Mouse (Mus musculus): ENCODE measurements around the gene AC109138.7. TPM values are rescaled to one million over a fixed set of nuclear protein-coding genes. Genes with fewer than 3 reads are reported as not detected.

Gene AC109138.7
- total and polyA plus RNA-seq, 3 experiments = not detected

GRCm38 (mm10) chr19:4222165-4222564 is 8.0 kb downstream of the AC109138.7 start:
- no peak for TF ChIP-seq CTCF (IDR thresholded peaks at IDR 0.05)
- no peak for TF ChIP-seq EP300 (IDR thresholded peaks at IDR 0.05; ENCODE audit: insufficient read depth, low read depth, low read length)
- no peak for TF ChIP-seq POLR2A (IDR thresholded peaks at IDR 0.05; ENCODE audit: insufficient read depth, low read depth, low read length)
- no peaks in the 10 kb centered on the region for H3K36me3 ChIP-seq (ENCODE audit: control insufficient read depth, insufficient read depth, low read length)
- intact Hi-C loops (cut with DNase I) = no loop called here
- H3K4me3 ChIP-seq = no peak overlapping the region
- DNase-seq = no peak
- H3K9ac ChIP-seq (ENCODE audit: low read depth, low read length) = no peak overlapping the region
- no peaks in the 10 kb centered on the region for H3K27me3 ChIP-seq (ENCODE audit: control insufficient read depth, insufficient read depth, low read length)
- peaks cover 5% of the 10 kb centered on the region; the same call in 1 of the 2 replicates for H3K4me1 ChIP-seq (ENCODE audit: control insufficient read depth, insufficient read depth, low read length)
- no peaks in the 10 kb centered on the region for H3K79me2 ChIP-seq (replicated peaks; ENCODE audit: control insufficient read depth, insufficient read depth, low read length)
- WGBS = 80% methylated on average over 11 of the region's 11 CpGs
- no peak overlapping the region for H3K27ac ChIP-seq

DNA sequence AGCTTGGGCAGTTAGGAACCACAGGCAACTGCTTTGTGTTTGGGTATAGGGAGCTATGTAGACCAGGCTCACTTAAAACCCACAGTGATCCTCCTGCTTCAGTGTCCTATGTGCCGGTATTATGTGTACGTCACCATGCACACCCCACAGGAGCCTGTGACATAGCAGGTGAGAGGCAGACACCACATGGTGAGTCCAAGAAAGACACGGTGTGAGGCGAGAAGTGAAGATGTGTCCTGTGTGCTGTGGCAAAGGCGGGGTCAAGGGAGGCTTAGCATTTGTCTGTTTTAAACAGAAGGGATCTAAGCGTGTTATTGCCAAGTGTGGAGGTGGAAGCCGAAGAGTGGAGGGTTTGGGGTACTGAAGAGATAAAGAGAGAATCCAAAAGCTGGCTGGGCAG is 12.6 kb downstream of the AC109138.7 start:
- intact Hi-C loops (cut with DNase I) = loop anchor here (5.0 kb wide), 3 partner anchors 99 to 209 kb away; partner anchors contain the start of gene Aip

GRCm38 (mm10) chr19:4227446-4227845 is 13.3 kb downstream of the AC109138.7 start:
- intact Hi-C loops (cut with DNase I) = loop anchor here (5.0 kb wide), 3 partner anchors 100 to 210 kb away; partner anchors contain the start of gene Aip
- H3K9ac ChIP-seq (ENCODE audit: low read depth, low read length) = no peak overlapping the region

More for the DNA sequence above, 12.6 kb downstream of the AC109138.7 start:
- H3K36me3 ChIP-seq (ENCODE audit: control insufficient read depth, insufficient read depth, low read length) = no peaks in the 10 kb centered on the region
- H3K4me3 ChIP-seq = no peak overlapping the region
- DNase-seq = peak in 1 of 2 experiments; percentile 8
- no peaks in the 10 kb centered on the region for H3K27me3 ChIP-seq (ENCODE audit: control insufficient read depth, insufficient read depth, low read length)
- 89% methylated on average over 7 of the region's 7 CpGs for WGBS
- no peak overlapping the region for H3K27ac ChIP-seq
- peaks cover 6% of the 10 kb centered on the region; the same call in 1 of the 2 replicates for H3K4me1 ChIP-seq (ENCODE audit: control insufficient read depth, insufficient read depth, low read length)
- no peak for TF ChIP-seq EP300 (IDR thresholded peaks at IDR 0.05; ENCODE audit: insufficient read depth, low read depth, low read length)
- no peak for TF ChIP-seq CTCF (IDR thresholded peaks at IDR 0.05)
- TF ChIP-seq POLR2A (IDR thresholded peaks at IDR 0.05; ENCODE audit: insufficient read depth, low read depth, low read length) = no peak
- H3K79me2 ChIP-seq (replicated peaks; ENCODE audit: control insufficient read depth, insufficient read depth, low read length) = no peaks in the 10 kb centered on the region
- no peak overlapping the region for H3K9ac ChIP-seq (ENCODE audit: low read depth, low read length)

GRCm38 (mm10) chr19:4227894-4228678 is 13.9 kb downstream of the AC109138.7 start:
- no peak; the same call in none of the 2 replicates for TF ChIP-seq CTCF (IDR thresholded peaks at IDR 0.05)
- TF ChIP-seq POLR2A (IDR thresholded peaks at IDR 0.05; ENCODE audit: insufficient read depth, low read depth, low read length) = no peak
- peak; percentile 94 for TF ChIP-seq EP300 (IDR thresholded peaks at IDR 0.05; ENCODE audit: insufficient read depth, low read depth, low read length)
- Histone ChIP-seq H3K27me3 (ENCODE audit: control insufficient read depth, insufficient read depth, low read length) (no peaks in the 10 kb centered on the region), H3K4me3 (no peak overlapping the region), H3K4me1 (ENCODE audit: control insufficient read depth, insufficient read depth, low read length) (peaks cover 10% of the 10 kb centered on the region), H3K9ac (ENCODE audit: low read depth, low read length) (no peak overlapping the region), H3K27ac (no peak overlapping the region), H3K36me3 (ENCODE audit: control insufficient read depth, insufficient read depth, low read length) (no peaks in the 10 kb centered on the region), H3K79me2 (replicated peaks; ENCODE audit: control insufficient read depth, insufficient read depth, low read length) (no peaks in the 10 kb centered on the region)
- DNase-seq = peak; percentile 72 to 77
- WGBS = 18% methylated on average over 8 of the region's 8 CpGs
- intact Hi-C loops (cut with DNase I) = loop anchor here (1.0 to 5.0 kb wide), 6 partner anchors 21 to 211 kb away; partner anchors contain the start of gene Aip

More at GRCm38 (mm10) chr19:4227446-4227845, 13.3 kb downstream of the AC109138.7 start:
- no peaks in the 10 kb centered on the region for H3K79me2 ChIP-seq (replicated peaks; ENCODE audit: control insufficient read depth, insufficient read depth, low read length)
- H3K27ac ChIP-seq = no peak overlapping the region
- WGBS = 64% methylated on average over 5 of the region's 5 CpGs
- no peak for TF ChIP-seq POLR2A (IDR thresholded peaks at IDR 0.05; ENCODE audit: insufficient read depth, low read depth, low read length)
- no peaks in the 10 kb centered on the region for H3K27me3 ChIP-seq (ENCODE audit: control insufficient read depth, insufficient read depth, low read length)
- no peak overlapping the region for H3K4me3 ChIP-seq
- no peak for DNase-seq
- H3K4me1 ChIP-seq (ENCODE audit: control insufficient read depth, insufficient read depth, low read length) = peaks cover 9% of the 10 kb centered on the region
- no peaks in the 10 kb centered on the region for H3K36me3 ChIP-seq (ENCODE audit: control insufficient read depth, insufficient read depth, low read length)

- Histone ChIP-seq H3K4me3 (no peak overlapping the region), H3K36me3 (ENCODE audit: control insufficient read depth, insufficient read depth, low read length) (no peaks in the 10 kb centered on the region), H3K27ac (no peak overlapping the region), H3K9ac (ENCODE audit: low read depth, low read length) (no peak overlapping the region), H3K79me2 (replicated peaks; ENCODE audit: control insufficient read depth, insufficient read depth, low read length) (no peaks in the 10 kb centered on the region), H3K4me1 (ENCODE audit: control insufficient read depth, insufficient read depth, low read length) (peaks cover 10% of the 10 kb centered on the region), H3K27me3 (ENCODE audit: control insufficient read depth, insufficient read depth, low read length) (no peaks in the 10 kb centered on the region)
- DNase-seq = no peak
- TF ChIP-seq EP300 (IDR thresholded peaks at IDR 0.05; ENCODE audit: insufficient read depth, low read depth, low read length) (no peak), CTCF (IDR thresholded peaks at IDR 0.05) (no peak), POLR2A (IDR thresholded peaks at IDR 0.05; ENCODE audit: insufficient read depth, low read depth, low read length) (no peak)
- 86% methylated on average over 4 of the region's 4 CpGs for WGBS
- intact Hi-C loops (cut with DNase I) = loop anchor here (1.0 to 5.0 kb wide), 6 partner anchors 22 to 212 kb away; partner anchors contain the start of gene Aip
Observed at GRCm38 (mm10) chr19:4228891-4229290, 14.7 kb downstream of the AC109138.7 start.
